Mouse (Mus musculus) liver, adult 2 months (tissue): ENCODE results near the gene Igdcc4. TPM values are rescaled to one million over a fixed set of nuclear protein-coding genes. Genes with fewer than 3 reads are reported as not detected.
"Not testable (repeated sequence)": the region's sequence is repeated elsewhere in the genome, so short reads cannot be mapped to it uniquely, and the experiment has no call there.

ENCODE experiments used
- DNase-seq: peaks from one replicate; pipeline ENCODE4 v3.0.0-alpha.2; 2011; ENCODE audit warnings: low read depth, low spot score; ENCODE audit errors: extremely low read depth
- H3K27ac ChIP-seq: fragments of 200-500 bp; replicated peaks from 2 replicates; pipeline ENCODE4 v1.5.1; 2012; ENCODE audit warnings: low read depth, mild to moderate bottlenecking, control low read depth, inconsistent platforms, low read length; ENCODE audit not compliant: insufficient read depth
- H3K27me3 ChIP-seq: fragments of 200-500 bp; 2 replicates; pipeline ENCODE4 v1.6.1; 2012; ENCODE audit warnings: mild to moderate bottlenecking, moderate library complexity, low read length, inconsistent platforms; ENCODE audit not compliant: control insufficient read depth, insufficient read depth
- H3K36me3 ChIP-seq: fragments of 200-500 bp; 2 replicates; pipeline ENCODE4 v1.6.1; 2012; ENCODE audit warnings: low read length, inconsistent platforms; ENCODE audit not compliant: control insufficient read depth, insufficient read depth
- H3K4me1 ChIP-seq: fragments of 200-500 bp; 2 replicates; pipeline ENCODE4 v1.6.1; 2011; ENCODE audit warnings: low read length; ENCODE audit not compliant: control insufficient read depth, insufficient read depth
- H3K4me3 ChIP-seq: fragments of 200-500 bp; 2 replicates; pipeline ENCODE4 v1.5.1; 2011; ENCODE audit warnings: low read depth, mild to moderate bottlenecking, control low read depth, low read length, moderate library complexity; ENCODE audit not compliant: insufficient read depth
- H3K79me2 ChIP-seq: fragments of 200-500 bp; 2 replicates; pipeline ENCODE4 v1.6.1; 2012; ENCODE audit warnings: inconsistent platforms, mild to moderate bottlenecking, low read length, moderate library complexity; ENCODE audit not compliant: control insufficient read depth, insufficient read depth
- H3K9ac ChIP-seq: fragments of 200-500 bp; 2 replicates; pipeline ENCODE4 v1.6.1; 2012; ENCODE audit warnings: low read depth, mild to moderate bottlenecking, control low read depth, inconsistent platforms, low read length
- CTCF ChIP-seq: fragments of 200-500 bp; IDR thresholded peaks from 2 replicates; pipeline ENCODE4 v1.5.1; 2011; ENCODE audit warnings: low read depth, low read length, control low read depth
- POLR2A ChIP-seq: fragments of 200-500 bp; IDR thresholded peaks from 2 replicates; pipeline ENCODE4 v1.6.1; 2011; ENCODE audit warnings: low read length, control low read depth; ENCODE audit not compliant: insufficient read depth; ENCODE audit errors: extremely low read depth
- WGBS: fragments of 180-500 bp; shearing (Covaris S2); methylation state at CpG from one replicate; pipeline ENCODE4 v1.1.7; 2018; 5-methylcytosine and 5-hydroxymethylcytosine counted together
- polyA plus RNA-seq: library from polyadenylated mRNA; depleted of rRNA; stranded (reverse); fragments of >200 nt; gene quantifications from 2 replicates; pipeline ENCODE4 v1.2.3, GENCODE M21; 2012
- total RNA-seq: library from RNA; depleted of rRNA; stranded (reverse); fragments of >200 nt; gene quantifications from 2 replicates; pipeline ENCODE4 v1.2.3, GENCODE M21; 2014

Igdcc4 gene
- total and polyA plus RNA-seq, 2 experiments, result 0.12 to 0.18 TPM

- H3K79me2 ChIP-seq, result no peaks in the 10 kb centered on the region
- H3K4me3 ChIP-seq, result no peak overlapping the region
- TF ChIP-seq CTCF, result no peak
- TF ChIP-seq POLR2A, result no peak
- DNase-seq, result no peak
- no peak overlapping the region for H3K9ac ChIP-seq
- no peak overlapping the region for H3K27ac ChIP-seq
- no peaks in the 10 kb centered on the region for H3K4me1 ChIP-seq
- WGBS, result 87% methylated on average over 5 of the region's 5 CpGs
- H3K36me3 ChIP-seq, result peaks cover 61% of the 10 kb centered on the region
- H3K27me3 ChIP-seq, result no peaks in the 10 kb centered on the region
These were observed 23.8 kb upstream of the Igdcc4 start for GRCm38 (mm10) chr9:65077536-65077935.

- H3K4me3 ChIP-seq, DNase-seq, H3K79me2 ChIP-seq, H3K27me3 ChIP-seq, H3K27ac ChIP-seq, H3K9ac ChIP-seq, H3K4me1 ChIP-seq: not testable (repeated sequence)
- 97% methylated on average over 2 of the region's 2 CpGs for WGBS
- peaks cover 60% of the 10 kb centered on the region for H3K36me3 ChIP-seq
These were observed 21.1 kb upstream of the Igdcc4 start for GRCm38 (mm10) chr9:65080141-65080540.

- DNase-seq, result no peak
- Histone ChIP-seq H3K79me2 (no peaks in the 10 kb centered on the region), H3K27ac (no peak overlapping the region), H3K27me3 (no peaks in the 10 kb centered on the region), H3K4me3 (no peak overlapping the region), H3K9ac (no peak overlapping the region), H3K36me3 (peaks cover 44% of the 10 kb centered on the region), H3K4me1 (no peaks in the 10 kb centered on the region)
- WGBS, result 92% methylated on average over 18 of the region's 18 CpGs
- no peak for TF ChIP-seq CTCF
- no peak for TF ChIP-seq POLR2A
These were observed 18.1 kb upstream of the Igdcc4 start for GRCm38 (mm10) chr9:65083075-65083765.

GRCm38 (mm10) chr9:65084198-65084807 lies 17.0 kb upstream of the Igdcc4 start:
- WGBS, result 45% methylated on average over 7 of the region's 7 CpGs
- TF ChIP-seq CTCF (no peak), POLR2A (no peak)
- no peaks in the 10 kb centered on the region for H3K4me1 ChIP-seq
- H3K27ac ChIP-seq, result no peak overlapping the region
- peak; percentile 20 for DNase-seq
- H3K9ac ChIP-seq, result no peak overlapping the region
- H3K4me3 ChIP-seq, result no peak overlapping the region
- H3K27me3 ChIP-seq, result no peaks in the 10 kb centered on the region
- H3K79me2 ChIP-seq, result no peaks in the 10 kb centered on the region
- H3K36me3 ChIP-seq, result peaks cover 33% of the 10 kb centered on the region

- Histone ChIP-seq H3K79me2 (no peaks in the 10 kb centered on the region), H3K36me3 (peaks cover 28% of the 10 kb centered on the region), H3K9ac (no peak overlapping the region), H3K4me1 (no peaks in the 10 kb centered on the region), H3K4me3 (no peak overlapping the region), H3K27ac (no peak overlapping the region), H3K27me3 (no peaks in the 10 kb centered on the region)
- TF ChIP-seq CTCF, result no peak
- DNase-seq, result no peak
- 71% methylated on average over 1 of the region's 1 CpGs for WGBS
These were observed 16.0 kb upstream of the Igdcc4 start for GRCm38 (mm10) chr9:65085270-65085669.

- Histone ChIP-seq H3K4me3 (no peak overlapping the region), H3K9ac (no peak overlapping the region), H3K4me1 (no peaks in the 10 kb centered on the region), H3K27ac (no peak overlapping the region), H3K79me2 (no peaks in the 10 kb centered on the region), H3K27me3 (no peaks in the 10 kb centered on the region), H3K36me3 (peaks cover 15% of the 10 kb centered on the region)
- WGBS, result 67% methylated on average over 1 of the region's 1 CpGs
- DNase-seq, result no peak
- no peak for TF ChIP-seq CTCF
- no peak for TF ChIP-seq POLR2A
These were observed 14.5 kb upstream of the Igdcc4 start for GRCm38 (mm10) chr9:65086801-65087200.
